Mouse (Mus musculus) cerebellum, adult 2 months (tissue): ENCODE results near the gene Lrrk2.

Source experiments
- CTCF ChIP-seq: fragments of 200-500 bp; IDR thresholded peaks from 2 replicates; pipeline ENCODE4 v1.5.1; 2011; ENCODE audit warnings: low read depth, mild to moderate bottlenecking, control low read depth, low read length, moderate library complexity, borderline replicate concordance; ENCODE audit not compliant: insufficient read depth
- POLR2A ChIP-seq: fragments of 200-500 bp; IDR thresholded peaks from 2 replicates; pipeline ENCODE4 v1.6.1; 2011; ENCODE audit warnings: low read length, control low read depth, borderline replicate concordance; ENCODE audit not compliant: insufficient read depth

DNA sequence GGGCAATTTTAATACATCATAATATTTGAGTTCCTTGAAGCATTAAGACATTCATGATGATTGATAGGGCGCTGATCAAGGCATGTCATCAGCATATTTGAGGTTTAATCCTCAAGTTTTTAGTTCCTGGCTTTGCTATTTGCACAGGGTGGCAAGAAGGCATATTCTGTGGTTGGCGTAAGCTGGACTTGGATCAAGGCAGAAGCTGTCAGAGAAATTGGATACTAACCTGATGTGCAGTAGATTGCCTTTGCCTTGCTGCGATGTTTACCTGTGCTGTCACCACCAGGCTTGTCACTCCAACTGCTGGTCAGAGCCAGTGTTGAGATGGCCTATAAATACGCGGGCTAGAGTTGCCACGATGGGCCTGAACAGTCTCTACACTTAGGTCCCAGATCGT is 165.0 kb downstream of the Lrrk2 start, which contains the start of gene Smgc:
- TF ChIP-seq POLR2A, result no peak
- TF ChIP-seq CTCF, result no peak
